Mouse (Mus musculus): Measurements from ENCODE around the gene Pole.

- TF ChIP-seq EP300 (IDR thresholded peaks at IDR 0.05; ENCODE audit: insufficient read depth, low read depth, low read length) (no peak), CTCF (IDR thresholded peaks at IDR 0.05; ENCODE audit: low read depth, low read length) (peak; percentile 3), POLR2A (IDR thresholded peaks at IDR 0.05; ENCODE audit: insufficient read depth, low read length) (no peak)
These were observed 93.7 kb downstream of the Pole start for GRCm38 (mm10) chr5:110379823-110380222.

Data from ES-Bruce4 (cell line).